Mouse (Mus musculus): ENCODE results near the gene Zfp651. TPM values are rescaled to one million over a fixed set of nuclear protein-coding genes. Genes with fewer than 3 reads are reported as not detected.
A peak's percentile ranks its signal among the peaks of the same experiment; 100 is the strongest.

The Zfp651 gene
- polyA plus RNA-seq, 1 experiment from 2014 or later, result 34.0 TPM

DNA sequence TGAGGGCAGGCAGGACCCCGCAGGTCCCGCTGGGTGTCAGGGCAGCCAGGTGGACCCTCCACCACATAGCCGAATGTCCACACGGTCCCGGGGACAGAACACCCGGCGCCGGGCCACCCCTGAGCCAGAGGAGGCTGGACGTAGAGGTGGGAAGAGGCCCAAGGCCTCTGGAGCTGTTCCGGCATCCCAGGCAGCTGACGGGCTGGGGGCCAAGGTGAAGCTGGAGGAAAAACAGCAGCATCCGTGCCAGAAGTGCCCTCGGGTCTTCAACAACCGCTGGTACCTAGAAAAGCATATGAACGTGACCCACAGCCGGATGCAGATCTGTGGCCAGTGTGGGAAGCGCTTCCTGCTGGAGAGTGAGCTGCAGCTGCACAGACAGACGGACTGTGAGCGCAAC lies 4.6 kb downstream of the Zfp651 start:
- Histone ChIP-seq H3K4me2 (replicated peaks) (no peak overlapping the region), H3K27me3 (no peaks in the 10 kb centered on the region), H3K4me3 (replicated peaks) (no peak overlapping the region), H3K9me3 (replicated peaks) (no peaks in the 10 kb centered on the region), H3K27ac (replicated peaks) (no peak overlapping the region), H3K36me3 (peaks cover 61% of the 10 kb centered on the region), H3K4me1 (peaks cover 58% of the 10 kb centered on the region), H3K9ac (no peak overlapping the region)
- WGBS, result 86% methylated on average over 19 of the region's 19 CpGs
- ATAC-seq (ENCODE audit: insufficient number of reproducible peaks, low FRiP score, low TSS enrichment, low read depth), result no peak

DNA sequence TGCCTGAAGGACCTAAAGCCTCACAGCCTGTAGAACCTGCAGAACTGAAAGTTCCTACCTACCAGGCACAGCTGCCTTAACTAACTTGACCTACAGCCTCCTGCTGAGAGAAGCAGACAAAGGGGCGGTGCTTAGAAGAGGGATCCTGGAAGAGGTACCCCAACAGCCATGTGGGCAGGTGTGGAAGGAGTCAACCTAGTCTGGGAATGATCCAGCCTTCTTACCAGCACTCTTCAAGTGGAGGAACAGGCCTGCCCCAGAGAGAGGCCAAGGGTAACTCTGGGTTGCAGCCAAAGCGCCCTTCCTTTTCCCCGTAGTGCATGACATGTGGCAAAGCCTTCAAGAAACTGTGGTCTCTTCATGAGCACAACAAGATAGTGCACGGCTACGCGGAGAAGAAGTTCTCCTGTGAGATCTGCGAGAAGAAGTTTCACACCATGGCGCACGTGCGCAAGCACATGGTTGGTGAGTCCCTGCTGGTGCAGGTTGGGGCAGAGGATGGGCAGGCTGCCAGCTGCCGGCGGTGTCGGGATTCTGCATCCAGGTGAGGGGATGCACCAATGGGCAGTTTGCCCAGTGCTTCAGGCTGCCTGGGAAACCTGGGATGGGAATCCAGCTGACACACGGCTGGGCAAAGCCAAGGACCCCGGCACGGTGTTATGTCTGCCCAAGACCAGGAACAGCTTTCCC lies 6.2 kb downstream of the Zfp651 start:
- H3K27ac ChIP-seq (replicated peaks), result 0 out of 2 replicates have a peak overlapping the region, but pooled peaks have one; percentile 22

DNA sequence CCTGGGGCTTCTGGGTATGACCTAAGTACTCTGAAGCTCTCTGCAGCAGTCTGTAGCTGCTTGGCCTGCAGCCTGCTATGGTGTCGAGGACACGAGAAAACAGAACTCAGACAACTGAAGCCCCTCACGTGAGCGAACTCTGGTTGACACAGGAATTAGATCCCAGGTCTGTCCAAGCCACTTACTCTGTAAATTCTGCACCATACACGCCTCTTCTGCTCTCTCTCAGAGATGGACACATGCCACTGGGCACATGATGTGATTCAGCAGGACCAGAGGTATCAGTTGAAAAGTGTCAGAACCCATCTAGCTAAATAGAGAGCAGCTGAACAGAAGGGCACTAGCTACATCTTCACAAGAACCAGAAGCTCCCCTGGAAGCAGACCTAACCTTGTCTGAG lies 13.3 kb downstream of the Zfp651 start:
- peaks cover 13% of the 10 kb centered on the region for H3K4me1 ChIP-seq
- H3K4me2 ChIP-seq (replicated peaks), result no peak overlapping the region
- peaks cover 13% of the 10 kb centered on the region for H3K27me3 ChIP-seq
- H3K9me3 ChIP-seq (replicated peaks), result no peaks in the 10 kb centered on the region
- no peak for ATAC-seq (ENCODE audit: insufficient number of reproducible peaks, low FRiP score, low TSS enrichment, low read depth)
- H3K36me3 ChIP-seq, result peaks cover 9% of the 10 kb centered on the region
- no peak overlapping the region for H3K9ac ChIP-seq
- WGBS, result 62% methylated on average over 5 of the region's 5 CpGs
- no peak overlapping the region for H3K27ac ChIP-seq (replicated peaks)
- no peak overlapping the region for H3K4me3 ChIP-seq (replicated peaks)

More for the DNA sequence above, 6.2 kb downstream of the Zfp651 start:
- Histone ChIP-seq H3K9ac (no peak overlapping the region), H3K27me3 (no peaks in the 10 kb centered on the region), H3K4me1 (peaks cover 55% of the 10 kb centered on the region), H3K4me2 (replicated peaks) (no peak overlapping the region), H3K36me3 (peaks cover 61% of the 10 kb centered on the region), H3K9me3 (replicated peaks) (no peaks in the 10 kb centered on the region), H3K4me3 (replicated peaks) (no peak overlapping the region)
- ATAC-seq (ENCODE audit: insufficient number of reproducible peaks, low FRiP score, low TSS enrichment, low read depth), result no peak
- 81% methylated on average over 16 of the region's 16 CpGs for WGBS

DNA sequence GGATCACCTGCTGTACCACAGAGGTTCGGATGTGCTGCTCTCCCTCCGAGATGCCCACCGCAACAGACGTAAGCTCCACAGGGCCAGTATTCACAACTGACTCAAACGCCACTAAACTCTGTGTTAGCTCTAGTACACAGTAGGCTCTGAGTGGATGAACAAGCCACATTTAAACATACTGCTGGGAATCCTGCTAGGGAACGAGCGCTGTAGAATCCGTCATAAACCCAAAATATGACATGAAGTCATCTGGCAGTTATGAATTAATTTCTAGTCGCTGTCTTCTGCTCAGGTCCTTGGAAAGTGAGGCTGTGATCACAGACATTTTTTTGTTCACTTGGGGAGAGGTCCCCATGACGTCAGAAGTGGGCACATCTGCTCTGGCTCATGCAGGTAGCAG lies 16.8 kb downstream of the Zfp651 start:
- no peak overlapping the region for H3K9ac ChIP-seq
- no peaks in the 10 kb centered on the region for H3K9me3 ChIP-seq (replicated peaks)
- no peaks in the 10 kb centered on the region for H3K36me3 ChIP-seq
- H3K27me3 ChIP-seq, result peaks cover 34% of the 10 kb centered on the region
- WGBS, result 79% methylated on average over 10 of the region's 10 CpGs
- ATAC-seq (ENCODE audit: insufficient number of reproducible peaks, low FRiP score, low TSS enrichment, low read depth), result no peak
- no peak overlapping the region for H3K27ac ChIP-seq (replicated peaks)
- no peak overlapping the region for H3K4me3 ChIP-seq (replicated peaks)
- H3K4me2 ChIP-seq (replicated peaks), result no peak overlapping the region
- peaks cover 11% of the 10 kb centered on the region for H3K4me1 ChIP-seq

DNA sequence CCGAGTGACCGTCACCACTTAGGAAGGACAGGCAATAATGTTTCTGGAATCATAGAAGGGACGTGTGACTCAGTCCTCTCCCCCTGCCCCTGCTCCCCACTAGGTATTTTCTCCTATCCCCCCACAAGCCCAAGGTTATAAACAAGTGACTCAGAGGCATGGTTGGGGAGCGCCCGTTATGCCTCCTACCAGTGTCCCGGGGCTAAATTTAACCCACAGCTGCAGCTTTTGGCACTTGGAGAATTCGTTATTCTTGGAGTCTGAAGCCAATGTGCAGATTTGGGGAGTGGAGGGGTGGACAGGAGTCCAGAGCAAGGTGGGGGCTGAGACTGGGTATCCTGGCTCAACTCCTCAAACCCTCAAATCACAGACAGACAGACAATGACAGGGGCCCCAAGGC lies 17.4 kb downstream of the Zfp651 start:
- 65% methylated on average over 7 of the region's 7 CpGs for whole genome bisulfite sequencing
- no peak overlapping the region for H3K9ac ChIP-seq
- H3K27me3 ChIP-seq, result peaks cover 34% of the 10 kb centered on the region
- peaks cover 11% of the 10 kb centered on the region for H3K4me1 ChIP-seq
- H3K36me3 ChIP-seq, result no peaks in the 10 kb centered on the region
- no peak overlapping the region for H3K4me3 ChIP-seq (replicated peaks)
- no peak overlapping the region for H3K27ac ChIP-seq (replicated peaks)
- H3K9me3 ChIP-seq (replicated peaks), result no peaks in the 10 kb centered on the region
- ATAC-seq (ENCODE audit: insufficient number of reproducible peaks, low FRiP score, low TSS enrichment, low read depth), result no peak
- H3K4me2 ChIP-seq (replicated peaks), result no peak overlapping the region

DNA sequence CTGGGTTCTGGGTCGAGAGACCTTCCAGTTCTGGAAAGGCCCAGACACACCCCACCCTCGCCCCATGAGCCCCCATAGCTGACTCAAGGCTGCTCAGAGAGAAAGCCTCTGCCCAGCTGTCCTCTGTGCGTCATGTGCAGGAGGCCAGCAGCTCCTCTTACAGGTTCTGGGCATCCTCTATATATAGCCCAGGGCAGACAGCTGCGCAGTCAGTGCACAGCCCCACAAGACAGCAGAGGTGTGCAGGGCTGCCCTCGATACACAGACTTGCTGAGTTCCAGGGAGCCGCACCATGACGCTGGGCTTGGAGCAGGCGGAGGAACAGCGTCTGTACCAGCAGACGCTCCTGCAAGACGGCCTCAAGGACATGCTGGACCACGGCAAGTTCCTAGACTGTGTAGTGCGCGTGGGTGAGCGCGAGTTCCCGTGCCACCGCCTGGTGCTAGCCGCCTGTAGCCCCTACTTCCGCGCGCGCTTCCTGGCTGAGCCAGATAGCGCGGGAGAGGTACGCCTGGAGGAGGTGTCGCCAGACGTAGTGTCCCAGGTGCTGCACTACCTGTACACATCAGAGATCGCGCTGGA lies 18.4 kb downstream of the Zfp651 start, which contains the start of gene Klhl40:
Klhl40 (plus strand) TSS at position 124 of the 582 bp plus-strand sequence.
- ATAC-seq (ENCODE audit: insufficient number of reproducible peaks, low FRiP score, low TSS enrichment, low read depth), result peak; percentile 77
- 17% methylated on average over 30 of the region's 30 CpGs for WGBS
- no peaks in the 10 kb centered on the region for H3K9me3 ChIP-seq (replicated peaks)

DNA sequence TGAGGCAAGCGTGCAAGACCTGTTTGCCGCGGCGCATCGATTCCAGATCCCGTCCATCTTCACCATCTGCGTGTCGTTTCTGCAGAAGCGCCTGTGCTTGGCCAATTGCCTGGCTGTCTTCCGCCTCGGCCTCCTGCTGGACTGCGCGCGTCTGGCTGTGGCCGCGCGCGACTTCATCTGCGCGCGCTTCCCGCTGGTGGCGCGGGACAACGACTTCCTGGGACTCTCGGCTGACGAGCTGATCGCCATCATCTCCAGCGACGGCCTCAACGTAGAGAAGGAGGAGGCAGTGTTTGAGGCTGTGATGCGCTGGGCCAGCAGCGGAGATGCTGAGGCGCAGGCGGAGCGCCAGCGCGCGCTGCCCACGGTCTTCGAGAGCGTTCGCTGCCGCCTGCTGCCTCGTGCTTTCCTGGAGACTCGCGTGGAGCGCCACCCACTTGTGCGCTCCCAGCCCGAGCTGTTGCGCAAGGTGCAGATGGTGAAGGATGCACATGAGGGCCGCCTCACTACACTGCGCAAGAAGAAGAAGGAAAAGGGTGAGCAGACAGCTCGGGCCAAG lies 19.0 kb downstream of the Zfp651 start:
- no peaks in the 10 kb centered on the region for H3K36me3 ChIP-seq
- peak overlapping the region; percentile 35 for H3K4me3 ChIP-seq (replicated peaks)
- no peak overlapping the region for H3K27ac ChIP-seq (replicated peaks)
- H3K4me2 ChIP-seq (replicated peaks), result peak overlapping the region; percentile 56
- no peak overlapping the region for H3K9ac ChIP-seq
- 14% methylated on average over 54 of the region's 54 CpGs for WGBS
- H3K4me1 ChIP-seq, result peaks cover 11% of the 10 kb centered on the region
- H3K27me3 ChIP-seq, result peaks cover 34% of the 10 kb centered on the region
- no peaks in the 10 kb centered on the region for H3K9me3 ChIP-seq (replicated peaks)
- ATAC-seq (ENCODE audit: insufficient number of reproducible peaks, low FRiP score, low TSS enrichment, low read depth), result no peak

More for the DNA sequence above, 18.4 kb downstream of the Zfp651 start, which contains the start of gene Klhl40:
- no peaks in the 10 kb centered on the region for H3K36me3 ChIP-seq
- H3K27ac ChIP-seq (replicated peaks), result no peak within 1 kb of the TSS; the same call in 1 of the 2 replicates
- H3K9ac ChIP-seq, result no peak within 1 kb of the TSS
- H3K4me1 ChIP-seq, result peaks cover 11% of the 10 kb centered on the region
- peak within 1 kb of the TSS; percentile 35 for H3K4me3 ChIP-seq (replicated peaks)
- peaks cover 34% of the 10 kb centered on the region for H3K27me3 ChIP-seq
- H3K4me2 ChIP-seq (replicated peaks), result peak within 1 kb of the TSS; percentile 56

DNA sequence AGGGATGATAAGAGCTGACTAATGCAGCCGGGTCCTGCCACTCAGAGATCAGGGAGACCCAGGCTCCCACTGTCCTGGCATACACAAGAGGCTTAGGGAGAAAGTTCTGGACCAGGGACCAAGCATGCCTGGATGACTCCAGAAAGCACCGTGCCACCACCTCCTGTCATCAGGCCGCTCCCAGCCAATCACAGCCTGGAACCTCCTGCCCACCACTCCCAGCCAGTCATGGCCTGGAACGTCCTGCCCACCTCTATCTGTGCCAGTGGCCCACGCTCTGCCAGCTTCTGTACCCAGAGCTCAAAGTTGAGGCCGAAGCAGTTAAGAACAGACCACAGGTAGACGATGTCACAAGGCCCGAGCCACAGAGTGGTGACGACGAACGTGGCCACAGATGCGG lies 25.7 kb downstream of the Zfp651 start:
- Histone ChIP-seq H3K4me2 (replicated peaks) (no peak overlapping the region), H3K9me3 (replicated peaks) (no peaks in the 10 kb centered on the region), H3K27ac (replicated peaks) (no peak overlapping the region), H3K4me1 (no peaks in the 10 kb centered on the region), H3K9ac (no peak overlapping the region), H3K27me3 (no peaks in the 10 kb centered on the region; the same call in 1 of the 2 replicates), H3K36me3 (no peaks in the 10 kb centered on the region), H3K4me3 (replicated peaks) (no peak overlapping the region)
- no peak for ATAC-seq (ENCODE audit: insufficient number of reproducible peaks, low FRiP score, low TSS enrichment, low read depth)
- 84% methylated on average over 12 of the region's 12 CpGs for WGBS

DNA sequence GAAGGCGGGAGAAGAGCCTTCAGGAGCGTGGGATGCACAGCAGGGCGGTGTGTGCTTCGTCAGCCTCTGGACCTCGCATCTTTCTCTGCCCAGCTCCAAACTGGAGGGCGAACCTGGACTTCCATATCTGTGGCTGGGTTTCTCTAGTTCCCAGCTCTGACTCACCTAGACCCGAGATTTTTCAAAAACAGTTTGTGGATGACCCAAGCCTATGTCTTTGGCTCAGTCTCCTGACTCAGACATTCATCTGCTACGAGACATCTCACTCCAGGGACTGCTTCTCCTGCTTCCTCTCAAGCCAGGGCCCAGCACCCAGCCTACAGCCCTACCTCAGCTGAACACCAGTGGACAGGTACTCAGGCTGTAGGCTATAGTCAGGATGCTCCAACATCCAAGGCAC lies 26.1 kb downstream of the Zfp651 start:
- 82% methylated on average over 8 of the region's 8 CpGs for WGBS
- no peaks in the 10 kb centered on the region for H3K27me3 ChIP-seq
- H3K9me3 ChIP-seq (replicated peaks), result no peaks in the 10 kb centered on the region
- no peak for ATAC-seq (ENCODE audit: insufficient number of reproducible peaks, low FRiP score, low TSS enrichment, low read depth)
- H3K9ac ChIP-seq, result no peak overlapping the region
- no peaks in the 10 kb centered on the region for H3K4me1 ChIP-seq
- H3K36me3 ChIP-seq, result no peaks in the 10 kb centered on the region
- no peak overlapping the region for H3K4me2 ChIP-seq (replicated peaks)
- H3K27ac ChIP-seq (replicated peaks), result no peak overlapping the region
- no peak overlapping the region for H3K4me3 ChIP-seq (replicated peaks)

DNA sequence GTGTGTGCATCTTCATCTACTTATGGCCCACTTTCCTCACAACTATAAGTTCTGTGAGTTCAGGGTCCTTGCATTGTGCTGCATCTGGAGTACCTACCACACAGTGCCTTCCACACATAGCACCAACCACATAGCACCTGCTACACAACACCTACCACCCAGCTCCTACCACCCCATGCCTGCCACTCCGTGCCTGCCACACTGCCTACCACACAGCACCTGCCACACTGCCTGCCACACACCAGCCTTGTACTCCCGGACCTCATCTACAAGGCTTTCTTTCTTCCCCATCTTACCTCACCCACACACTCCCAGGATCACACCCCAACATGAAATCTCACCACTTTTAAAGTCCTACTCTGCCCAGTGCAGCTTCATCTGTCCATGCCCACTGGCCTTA lies 27.2 kb downstream of the Zfp651 start:
- Histone ChIP-seq H3K36me3 (no peaks in the 10 kb centered on the region), H3K27ac (replicated peaks) (no peak overlapping the region), H3K4me2 (replicated peaks) (no peak overlapping the region), H3K4me3 (replicated peaks) (no peak overlapping the region), H3K9me3 (replicated peaks) (no peaks in the 10 kb centered on the region), H3K9ac (no peak overlapping the region), H3K27me3 (peaks cover 2% of the 10 kb centered on the region; the same call in 1 of the 2 replicates), H3K4me1 (no peaks in the 10 kb centered on the region)
- 79% methylated on average over 2 of the region's 2 CpGs for WGBS
- no peak for ATAC-seq (ENCODE audit: insufficient number of reproducible peaks, low FRiP score, low TSS enrichment, low read depth)

DNA sequence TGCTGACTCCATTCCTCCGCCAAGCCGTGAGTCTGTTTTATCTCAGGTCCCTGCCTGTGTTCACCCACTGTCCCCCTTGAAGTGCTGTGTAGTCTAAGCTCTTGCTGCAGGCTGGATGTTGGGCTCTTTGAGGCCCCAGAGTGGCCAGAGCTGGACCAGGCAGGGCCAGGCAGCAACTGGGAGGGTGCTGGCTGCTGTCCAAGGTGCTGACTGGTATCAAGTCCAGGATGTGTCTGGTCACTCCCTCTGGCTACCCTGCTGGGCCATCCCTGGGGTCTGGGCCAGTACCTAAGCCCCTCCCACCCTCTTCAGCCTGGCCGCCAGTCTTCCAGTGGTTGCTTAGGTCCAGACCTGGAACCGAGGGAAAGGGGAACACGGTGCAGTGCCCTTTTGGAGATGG lies 32.1 kb downstream of the Zfp651 start:
- H3K36me3 ChIP-seq, result no peaks in the 10 kb centered on the region
- H3K4me1 ChIP-seq, result no peaks in the 10 kb centered on the region
- no peak overlapping the region for H3K9ac ChIP-seq
- H3K4me2 ChIP-seq (replicated peaks), result no peak overlapping the region
- no peak overlapping the region for H3K27ac ChIP-seq (replicated peaks)
- peaks cover 3% of the 10 kb centered on the region; the same call in 1 of the 2 replicates for H3K27me3 ChIP-seq
- H3K4me3 ChIP-seq (replicated peaks), result no peak overlapping the region
- H3K9me3 ChIP-seq (replicated peaks), result no peaks in the 10 kb centered on the region
- WGBS, result 12% methylated on average over 5 of the region's 5 CpGs
- ATAC-seq (ENCODE audit: insufficient number of reproducible peaks, low FRiP score, low TSS enrichment, low read depth), result peak; percentile 11; the same call in 1 of the 2 replicates
